Mouse (Mus musculus): ENCODE measurements around the gene Alk.

GRCm38 (mm10) chr17:72603886-72604609, 379 bp downstream of the Alk start:
- TF ChIP-seq EP300 (IDR thresholded peaks at IDR 0.05; ENCODE audit: low read depth) (no peak), CTCF (IDR thresholded peaks at IDR 0.05; ENCODE audit: low read depth) (no peak)

Measured in liver, postnatal 0 days (tissue).